Mouse (Mus musculus): ENCODE measurements around the gene Dbndd1.

DNA sequence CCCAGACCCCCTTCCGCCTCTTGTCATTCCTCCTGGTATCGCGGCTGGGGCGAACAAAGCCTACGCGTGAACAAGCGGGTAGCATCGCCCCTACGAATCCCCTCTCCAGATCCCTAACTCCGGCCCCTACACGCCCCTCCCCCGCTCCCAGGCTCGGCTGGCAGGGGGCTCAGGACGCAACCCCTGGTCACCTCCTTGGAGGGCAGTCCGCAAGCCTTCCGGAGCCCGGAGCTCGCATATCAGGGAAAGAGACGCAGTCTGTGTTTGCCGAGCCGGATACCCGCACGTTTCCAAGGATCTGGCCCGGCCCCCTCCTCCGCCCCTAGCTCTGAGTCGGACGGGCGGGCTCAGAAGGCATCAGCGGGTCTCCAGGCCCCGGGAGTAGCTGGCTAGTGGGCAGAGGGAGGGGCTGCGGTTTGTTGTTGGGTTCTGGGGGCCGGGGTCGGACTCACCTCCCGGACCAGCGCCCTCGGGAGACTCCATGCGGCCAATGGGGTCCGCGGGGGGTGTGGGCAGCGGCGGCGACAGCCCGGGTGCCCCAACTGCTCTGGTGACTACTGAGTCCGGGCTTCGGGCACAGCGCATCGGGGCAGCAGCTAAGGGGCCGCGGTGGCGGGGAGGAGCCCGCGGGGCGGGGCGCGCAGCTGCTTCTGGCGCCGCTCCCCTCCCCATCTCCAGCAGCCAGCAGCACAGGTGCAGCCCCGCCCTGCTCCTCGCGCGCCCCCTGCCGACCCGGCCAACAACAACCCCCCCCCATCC lies at the start of gene Dbndd1:
- TF ChIP-seq TAL1 (IDR thresholded peaks at IDR 0.05; ENCODE audit: low read length) = no peak
- TF ChIP-seq CTCF (IDR thresholded peaks at IDR 0.05 in 2 of 3, conservative IDR thresholded peaks at IDR 0.05 in 1 of 3; ENCODE audit: control insufficient read depth in 1 of 3, insufficient read depth in 1 of 3, low read depth in 2 of 3, low read length in 3 of 3, poor library complexity in 1 of 3, severe bottlenecking in 1 of 3) = no peak
- no peak for TF ChIP-seq POLR2AphosphoS2 (IDR thresholded peaks at IDR 0.05; ENCODE audit: low read length)
- TF ChIP-seq POLR2A (IDR thresholded peaks at IDR 0.05; ENCODE audit: control insufficient read depth in 1 of 2, insufficient read depth in 1 of 2, low read depth in 1 of 2, low read length in 2 of 2, poor library complexity in 1 of 2) = no peak
